Mouse (Mus musculus): ENCODE measurements at regions not wholly inside any gene's neighbourhood (a gene's known extent, or its start where the extent isn't known, plus 50 kb on each side); places are given as distances from the start of the nearest gene placed in this dataset.

DNA sequence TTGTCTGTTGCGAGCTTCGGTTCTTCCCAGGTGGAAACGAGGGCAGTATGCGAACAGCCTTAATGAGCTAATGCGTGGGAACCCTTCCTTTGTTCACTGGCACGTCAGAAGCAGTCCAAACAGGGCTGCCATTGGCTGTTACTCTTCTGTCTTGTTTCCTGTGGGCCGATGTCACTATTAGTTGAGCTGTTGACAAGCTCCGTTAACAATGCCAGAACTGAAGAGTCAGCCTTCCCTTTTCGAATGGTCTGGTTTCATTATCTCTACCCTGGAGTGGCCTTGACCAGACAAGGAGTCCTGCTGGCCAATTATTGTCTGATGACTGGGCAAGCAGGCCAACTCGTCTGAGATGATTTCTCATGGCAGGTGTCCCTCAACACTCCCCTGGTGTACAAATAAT, 230.1 kb downstream of the Gm11011 start:
- H3K36me3 ChIP-seq (ENCODE audit: control insufficient read depth in 1 of 2, insufficient read depth in 2 of 2, low read length in 2 of 2): no peaks in the 10 kb centered on the region
- no peaks in the 10 kb centered on the region for H3K4me1 ChIP-seq (ENCODE audit: control insufficient read depth in 1 of 2, insufficient read depth in 2 of 2, low read length in 2 of 2)
- no peak overlapping the region for H3K9ac ChIP-seq (ENCODE audit: control insufficient read depth, low read depth, low read length, poor library complexity, severe bottlenecking)

DNA sequence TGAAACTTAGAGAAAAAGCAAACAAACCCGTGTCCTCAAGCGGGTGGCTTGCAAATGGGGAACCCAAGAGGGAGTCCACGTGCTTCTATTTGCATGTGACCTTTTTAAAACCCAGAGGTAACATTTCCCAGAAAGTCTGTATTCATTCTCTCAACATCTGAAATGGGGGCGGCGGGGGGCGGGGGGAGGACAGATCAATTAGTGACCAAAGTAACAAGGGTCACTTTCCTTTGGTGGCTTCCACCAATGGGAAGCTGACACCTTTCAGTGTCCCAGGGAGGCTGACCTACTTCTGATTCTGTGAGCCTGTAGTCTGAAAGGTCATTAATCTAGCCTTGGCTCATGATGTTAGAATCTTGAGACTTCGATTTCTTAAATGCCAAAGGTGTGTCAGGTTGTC, 236.0 kb downstream of the Gm11011 start:
- no peak overlapping the region for H3K4me3 ChIP-seq (ENCODE audit: control insufficient read depth in 1 of 2, insufficient read depth in 1 of 2, low read depth in 2 of 2, low read length in 2 of 2)
- no peak overlapping the region for H3K9ac ChIP-seq (ENCODE audit: control insufficient read depth, low read depth, low read length, poor library complexity, severe bottlenecking)
- TF ChIP-seq NRF1 (IDR thresholded peaks at IDR 0.05; ENCODE audit: insufficient read depth, low read depth, low read length, poor library complexity, severe bottlenecking): no peak
- TF ChIP-seq MYC (IDR thresholded peaks at IDR 0.05; ENCODE audit: low read depth, low read length): no peak
- no peak for TF ChIP-seq USF2 (IDR thresholded peaks at IDR 0.05; ENCODE audit: borderline replicate concordance in 1 of 2, insufficient read depth in 1 of 2, low read depth in 1 of 2, low read length in 2 of 2)
- TF ChIP-seq ZMIZ1 (IDR thresholded peaks at IDR 0.05; ENCODE audit: low read depth, low read length): no peak
- TF ChIP-seq TAL1 (IDR thresholded peaks at IDR 0.05; ENCODE audit: low read length): no peak
- TF ChIP-seq SIN3A (IDR thresholded peaks at IDR 0.05; ENCODE audit: low read length): no peak
- no peak for TF ChIP-seq GATA1 (IDR thresholded peaks at IDR 0.05; ENCODE audit: low read depth, low read length)
- no peak for TF ChIP-seq USF1 (IDR thresholded peaks at IDR 0.05; ENCODE audit: low read depth, low read length)
- TF ChIP-seq HCFC1 (IDR thresholded peaks at IDR 0.05; ENCODE audit: low read depth, low read length): no peak
- TF ChIP-seq POLR2AphosphoS2 (IDR thresholded peaks at IDR 0.05; ENCODE audit: low read length): no peak
- TF ChIP-seq MAX (IDR thresholded peaks at IDR 0.05; ENCODE audit: low read length): no peak
- no peak for TF ChIP-seq MAFK (IDR thresholded peaks at IDR 0.05; ENCODE audit: borderline replicate concordance, low read depth, low read length)
- TF ChIP-seq EP300 (IDR thresholded peaks at IDR 0.05; ENCODE audit: low read depth in 1 of 2, low read length in 2 of 2): no peak
- no peak for TF ChIP-seq MAZ (IDR thresholded peaks at IDR 0.05; ENCODE audit: low read depth, low read length)
- no peak for TF ChIP-seq ZKSCAN1 (IDR thresholded peaks at IDR 0.05; ENCODE audit: low read depth, low read length)
- TF ChIP-seq E2F4 (IDR thresholded peaks at IDR 0.05; ENCODE audit: borderline replicate concordance, low read depth, low read length): no peak
- no peak for TF ChIP-seq NELFE (IDR thresholded peaks at IDR 0.05; ENCODE audit: low read depth, low read length)
- TF ChIP-seq UBTF (IDR thresholded peaks at IDR 0.05; ENCODE audit: borderline replicate concordance, insufficient read depth, low read depth, low read length): no peak
- no peaks in the 10 kb centered on the region for H3K4me1 ChIP-seq (ENCODE audit: control insufficient read depth in 1 of 2, insufficient read depth in 2 of 2, low read length in 2 of 2)
- H3K9me3 ChIP-seq (replicated peaks; ENCODE audit: insufficient read depth, low read length): no peaks in the 10 kb centered on the region
- no peaks in the 10 kb centered on the region for H3K79me2 ChIP-seq (ENCODE audit: control insufficient read depth, insufficient read depth, low read length, poor library complexity)
- no peak for DNase-seq (ENCODE audit: low read depth, low spot score)
- no peaks in the 10 kb centered on the region for H3K36me3 ChIP-seq (ENCODE audit: control insufficient read depth in 1 of 2, insufficient read depth in 2 of 2, low read length in 2 of 2)
- no peaks in the 10 kb centered on the region for H3K27me3 ChIP-seq (ENCODE audit: control insufficient read depth in 1 of 2, insufficient read depth in 2 of 2, low read length in 2 of 2)
- H3K27ac ChIP-seq (ENCODE audit: control insufficient read depth, low read depth, low read length): no peak overlapping the region

More for the DNA sequence above, 230.1 kb downstream of the Gm11011 start:
- Histone ChIP-seq H3K27me3 (ENCODE audit: control insufficient read depth in 1 of 2, insufficient read depth in 2 of 2, low read length in 2 of 2) (no peaks in the 10 kb centered on the region), H3K9me3 (replicated peaks; ENCODE audit: insufficient read depth, low read length) (no peaks in the 10 kb centered on the region), H3K4me3 (ENCODE audit: control insufficient read depth in 1 of 2, insufficient read depth in 1 of 2, low read depth in 2 of 2, low read length in 2 of 2) (no peak overlapping the region), H3K79me2 (ENCODE audit: control insufficient read depth, insufficient read depth, low read length, poor library complexity) (no peaks in the 10 kb centered on the region), H3K27ac (ENCODE audit: control insufficient read depth, low read depth, low read length) (no peak overlapping the region)
- DNase-seq (ENCODE audit: low read depth, low spot score): no peak
- TF ChIP-seq JUND (IDR thresholded peaks at IDR 0.05; ENCODE audit: low read depth, low read length): no peak

Data from MEL (cell line).